Mouse (Mus musculus): ENCODE measurements around the gene Yars2. TPM values are rescaled to one million over a fixed set of nuclear protein-coding genes. Genes with fewer than 3 reads are reported as not detected.

Yars2 gene
- polyA plus RNA-seq, 2 experiments from 2014 or later: 4.9 to 5.3 TPM

Other genes with a start within 250 kb of the Yars2 start
- gene Pkp2, start 89.6 kb upstream of the Yars2 start, polyA plus RNA-seq (2017; shearing (Covaris generic)): under 1 TPM in 1 of 2 experiments, not detected in 1; 0.29 TPM
- 10 to 100 TPM; 50.8 to 52.9 TPM for gene Dnm1l, start 56.0 kb downstream of the Yars2 start, polyA plus RNA-seq (2017; shearing (Covaris generic))